Mouse (Mus musculus): ENCODE measurements at regions not wholly inside any gene's neighbourhood (a gene's known extent, or its start where the extent isn't known, plus 50 kb on each side); places are given as distances from the start of the nearest gene placed in this dataset.

DNA sequence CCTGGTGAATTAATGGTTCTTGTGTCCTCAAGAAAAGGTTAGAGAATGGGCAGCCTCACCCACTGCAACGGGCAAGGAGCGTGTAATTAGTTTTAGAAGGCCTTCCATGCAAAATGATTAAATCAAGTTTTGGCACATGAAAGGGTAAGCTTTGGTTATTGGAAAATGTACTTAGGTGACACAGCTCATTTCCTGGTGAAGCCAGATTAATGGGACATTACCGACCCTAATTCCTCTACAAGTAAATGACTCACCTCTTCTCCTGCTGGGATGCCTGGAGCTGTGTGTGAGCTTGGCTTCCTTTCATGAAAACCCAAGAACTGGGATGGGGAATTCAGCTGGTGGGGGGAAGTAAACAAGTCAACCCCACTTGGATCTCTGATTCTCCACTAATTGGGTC is 219.9 kb upstream of the Usp24 start:
- Histone ChIP-seq H3K27me3 (ENCODE audit: control insufficient read depth, insufficient read depth, low read length) (no peaks in the 10 kb centered on the region), H3K36me3 (ENCODE audit: control insufficient read depth, insufficient read depth, low read length) (no peaks in the 10 kb centered on the region), H3K9ac (replicated peaks; ENCODE audit: low read depth, low read length) (no peak overlapping the region), H3K4me1 (ENCODE audit: control insufficient read depth, insufficient read depth, low read length) (peaks cover 3% of the 10 kb centered on the region; the same call in 1 of the 2 replicates), H3K4me3 (ENCODE audit: low read depth, low read length) (no peak overlapping the region), H3K4me2 (ENCODE audit: low read depth, low read length) (no peak overlapping the region), H3K9me3 (ENCODE audit: control insufficient read depth, low read length) (no peaks in the 10 kb centered on the region), H3K27ac (ENCODE audit: low read depth, low read length) (no peak overlapping the region)
- ATAC-seq (ENCODE audit: low read depth), result no peak
- 42% methylated on average over 3 of the region's 3 CpGs for WGBS

DNA sequence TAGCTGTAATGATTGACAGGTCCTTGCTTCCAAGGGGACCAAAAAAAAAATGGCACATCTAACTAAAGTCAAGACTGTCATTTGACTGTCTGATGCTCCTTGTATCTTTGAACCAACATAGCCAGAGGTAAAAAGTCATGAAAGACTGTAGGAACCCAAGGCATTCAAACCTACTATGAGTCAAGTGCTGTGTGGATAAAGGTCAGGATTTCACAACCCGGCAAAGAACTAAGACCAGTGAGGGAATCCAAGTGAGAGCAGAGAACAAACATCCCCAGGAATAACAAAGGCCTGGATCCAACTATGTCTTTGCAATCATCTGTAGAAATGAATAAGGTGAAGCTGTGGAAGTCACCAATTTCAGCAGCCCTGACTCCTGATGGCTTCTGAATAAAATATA is 218.2 kb upstream of the Usp24 start:
- 91% methylated on average over 1 of the region's 1 CpGs for WGBS
- Histone ChIP-seq H3K4me2 (ENCODE audit: low read depth, low read length) (no peak overlapping the region), H3K27me3 (ENCODE audit: control insufficient read depth, insufficient read depth, low read length) (no peaks in the 10 kb centered on the region), H3K4me3 (ENCODE audit: low read depth, low read length) (no peak overlapping the region), H3K36me3 (ENCODE audit: control insufficient read depth, insufficient read depth, low read length) (no peaks in the 10 kb centered on the region), H3K27ac (ENCODE audit: low read depth, low read length) (no peak overlapping the region), H3K9me3 (ENCODE audit: control insufficient read depth, low read length) (no peaks in the 10 kb centered on the region), H3K4me1 (ENCODE audit: control insufficient read depth, insufficient read depth, low read length) (peaks cover 11% of the 10 kb centered on the region), H3K9ac (replicated peaks; ENCODE audit: low read depth, low read length) (no peak overlapping the region)
- no peak for ATAC-seq (ENCODE audit: low read depth)

GRCm38 (mm10) chr4:106100211-106101025 is 215.6 kb upstream of the Usp24 start:
- no peaks in the 10 kb centered on the region for H3K9me3 ChIP-seq (ENCODE audit: control insufficient read depth, low read length)
- no peaks in the 10 kb centered on the region for H3K27me3 ChIP-seq (ENCODE audit: control insufficient read depth, insufficient read depth, low read length)
- H3K4me2 ChIP-seq (ENCODE audit: low read depth, low read length), result no peak overlapping the region
- no peaks in the 10 kb centered on the region for H3K36me3 ChIP-seq (ENCODE audit: control insufficient read depth, insufficient read depth, low read length)
- 28% methylated on average over 11 of the region's 11 CpGs for WGBS
- no peak for ATAC-seq (ENCODE audit: low read depth)
- H3K9ac ChIP-seq (replicated peaks; ENCODE audit: low read depth, low read length), result no peak overlapping the region
- H3K27ac ChIP-seq (ENCODE audit: low read depth, low read length), result no peak overlapping the region
- H3K4me3 ChIP-seq (ENCODE audit: low read depth, low read length), result no peak overlapping the region
- H3K4me1 ChIP-seq (ENCODE audit: control insufficient read depth, insufficient read depth, low read length), result peaks cover 15% of the 10 kb centered on the region

DNA sequence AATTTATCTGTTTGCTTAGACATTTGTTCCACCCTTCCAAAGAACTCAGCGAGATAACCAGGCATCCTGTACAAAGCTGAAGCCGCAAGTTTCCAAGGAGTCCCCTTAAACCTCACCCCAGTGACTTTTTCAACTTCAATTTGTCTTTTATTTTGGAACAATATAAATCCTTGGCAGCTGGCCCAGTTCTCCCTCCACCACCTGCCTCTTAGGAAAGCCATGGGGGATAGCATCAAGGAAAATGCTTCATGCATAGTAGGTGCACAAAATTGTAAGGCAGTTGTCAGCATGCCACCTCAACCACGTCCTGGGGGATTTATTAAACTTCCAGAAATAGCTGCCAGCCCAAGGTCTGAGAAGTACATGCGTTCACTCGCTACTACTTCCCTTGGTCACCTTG is 214.1 kb upstream of the Usp24 start:
- H3K4me3 ChIP-seq (ENCODE audit: low read depth, low read length), result no peak overlapping the region
- H3K27ac ChIP-seq (ENCODE audit: low read depth, low read length), result no peak overlapping the region; the same call in 1 of the 2 replicates
- H3K4me2 ChIP-seq (ENCODE audit: low read depth, low read length), result no peak overlapping the region
- H3K9me3 ChIP-seq (ENCODE audit: control insufficient read depth, low read length), result no peaks in the 10 kb centered on the region
- no peak for ATAC-seq (ENCODE audit: low read depth)
- no peaks in the 10 kb centered on the region for H3K36me3 ChIP-seq (ENCODE audit: control insufficient read depth, insufficient read depth, low read length)
- H3K9ac ChIP-seq (replicated peaks; ENCODE audit: low read depth, low read length), result no peak overlapping the region
- H3K4me1 ChIP-seq (ENCODE audit: control insufficient read depth, insufficient read depth, low read length), result peaks cover 15% of the 10 kb centered on the region
- H3K27me3 ChIP-seq (ENCODE audit: control insufficient read depth, insufficient read depth, low read length), result no peaks in the 10 kb centered on the region
- 30% methylated on average over 5 of the region's 5 CpGs for WGBS

DNA sequence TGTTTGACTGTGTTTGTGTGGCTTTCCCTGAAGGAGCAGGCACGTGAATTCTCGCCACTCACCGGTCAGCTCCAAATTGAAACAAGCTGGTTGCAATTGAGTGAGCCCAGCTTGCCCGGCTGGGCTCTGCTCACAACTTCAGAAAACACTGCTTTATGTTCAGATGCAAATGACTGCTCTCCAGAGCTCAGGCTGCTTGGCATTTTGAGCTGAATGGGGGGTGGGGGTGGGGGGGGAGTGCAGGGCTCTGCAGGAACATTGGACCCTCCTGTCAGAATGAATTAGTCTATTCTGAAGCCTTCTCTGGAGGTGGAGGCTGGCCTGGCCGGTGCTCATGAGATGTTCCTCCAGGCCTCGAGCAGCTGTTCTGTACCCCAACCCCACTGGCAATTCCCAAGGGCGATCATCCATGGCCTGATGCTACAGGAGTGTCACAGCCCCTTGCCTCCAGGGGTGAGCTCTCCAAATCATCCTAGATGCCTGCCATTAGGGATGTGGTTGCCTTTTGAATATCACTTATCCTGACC is 213.5 kb upstream of the Usp24 start:
- Histone ChIP-seq H3K9ac (replicated peaks; ENCODE audit: low read depth, low read length) (no peak overlapping the region), H3K27me3 (ENCODE audit: control insufficient read depth, insufficient read depth, low read length) (no peaks in the 10 kb centered on the region), H3K4me1 (ENCODE audit: control insufficient read depth, insufficient read depth, low read length) (peaks cover 15% of the 10 kb centered on the region), H3K4me3 (ENCODE audit: low read depth, low read length) (no peak overlapping the region), H3K36me3 (ENCODE audit: control insufficient read depth, insufficient read depth, low read length) (no peaks in the 10 kb centered on the region), H3K27ac (ENCODE audit: low read depth, low read length) (no peak overlapping the region; the same call in 1 of the 2 replicates), H3K9me3 (ENCODE audit: control insufficient read depth, low read length) (no peaks in the 10 kb centered on the region), H3K4me2 (ENCODE audit: low read depth, low read length) (no peak overlapping the region)
- 18% methylated on average over 7 of the region's 7 CpGs for WGBS
- ATAC-seq (ENCODE audit: low read depth), result peak; percentile 36; the same call in 1 of the 2 replicates

DNA sequence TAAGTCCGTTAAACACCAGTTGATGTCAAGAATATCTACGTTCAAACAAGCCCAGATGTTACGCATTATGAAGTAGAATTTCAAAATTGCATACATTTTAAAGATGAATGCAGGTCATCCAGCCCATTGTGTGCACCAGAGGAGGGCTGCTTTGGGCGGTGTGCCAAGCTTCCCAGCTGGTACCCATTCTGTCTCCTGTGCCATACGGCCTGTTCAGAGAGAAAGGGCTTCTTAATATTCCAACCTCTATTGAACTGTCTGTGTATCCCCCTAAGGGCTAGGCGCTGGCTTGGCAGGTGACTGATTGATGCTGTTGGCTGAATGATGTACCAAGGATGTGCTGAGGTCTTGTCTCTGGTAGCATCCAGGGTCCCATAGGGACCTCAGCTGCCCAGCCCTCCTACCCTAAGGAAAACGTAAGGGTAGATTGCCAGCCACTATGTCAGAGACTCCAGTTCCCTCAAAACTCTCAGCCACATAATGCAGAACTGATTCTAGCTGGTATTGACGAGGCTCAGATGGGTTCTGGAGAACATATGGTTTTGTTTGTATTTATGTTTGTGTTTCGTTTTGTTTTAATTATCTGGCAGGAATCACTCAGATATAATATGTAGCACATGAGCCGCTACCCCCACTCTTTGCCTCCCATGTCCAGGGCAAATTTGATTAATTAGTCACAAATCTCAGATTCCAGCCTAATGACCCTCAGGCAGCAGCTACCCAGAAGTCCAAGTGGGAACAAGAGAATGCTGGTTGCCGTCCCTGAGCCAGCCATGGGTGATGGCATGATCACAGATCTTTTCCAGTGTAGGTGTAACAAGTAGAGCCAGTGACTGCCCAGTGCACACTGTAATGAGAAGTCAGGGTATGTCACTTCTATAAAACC is 212.0 kb upstream of the Usp24 start:
- Histone ChIP-seq H3K9me3 (ENCODE audit: control insufficient read depth, low read length) (no peaks in the 10 kb centered on the region), H3K4me1 (ENCODE audit: control insufficient read depth, insufficient read depth, low read length) (peaks cover 15% of the 10 kb centered on the region), H3K4me2 (ENCODE audit: low read depth, low read length) (no peak overlapping the region), H3K9ac (replicated peaks; ENCODE audit: low read depth, low read length) (no peak overlapping the region), H3K27ac (ENCODE audit: low read depth, low read length) (peak overlapping the region; percentile 16; the same call in 1 of the 2 replicates), H3K27me3 (ENCODE audit: control insufficient read depth, insufficient read depth, low read length) (no peaks in the 10 kb centered on the region), H3K36me3 (ENCODE audit: control insufficient read depth, insufficient read depth, low read length) (no peaks in the 10 kb centered on the region), H3K4me3 (ENCODE audit: low read depth, low read length) (no peak overlapping the region)
- peak; percentile 77 for ATAC-seq (ENCODE audit: low read depth)
- 36% methylated on average over 11 of the region's 11 CpGs for WGBS

DNA sequence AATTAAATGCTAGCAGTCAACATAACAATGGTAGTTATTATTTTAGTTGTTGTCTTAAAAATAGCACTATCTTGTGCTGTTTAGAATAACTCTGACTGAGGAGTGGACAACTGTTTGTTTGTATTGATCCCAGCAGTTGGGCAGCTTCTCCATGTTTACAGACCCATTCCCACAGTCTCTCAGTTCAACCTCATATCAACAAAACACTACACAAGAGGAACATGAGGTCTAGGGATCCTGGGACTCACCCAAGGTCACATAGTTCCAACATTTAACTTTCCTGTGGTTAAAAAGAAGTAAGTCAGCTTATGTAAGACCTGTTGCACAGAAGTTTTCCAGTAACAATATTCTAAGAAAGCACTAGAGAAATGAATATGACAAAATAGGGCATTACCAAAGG is 203.0 kb upstream of the Usp24 start:
- no peak overlapping the region for H3K4me3 ChIP-seq (ENCODE audit: low read depth, low read length)
- H3K9me3 ChIP-seq (ENCODE audit: control insufficient read depth, low read length), result no peaks in the 10 kb centered on the region
- no peak overlapping the region for H3K27ac ChIP-seq (ENCODE audit: low read depth, low read length)
- H3K9ac ChIP-seq (replicated peaks; ENCODE audit: low read depth, low read length), result no peak overlapping the region
- H3K4me1 ChIP-seq (ENCODE audit: control insufficient read depth, insufficient read depth, low read length), result no peaks in the 10 kb centered on the region
- no peak overlapping the region for H3K4me2 ChIP-seq (ENCODE audit: low read depth, low read length)
- H3K36me3 ChIP-seq (ENCODE audit: control insufficient read depth, insufficient read depth, low read length), result no peaks in the 10 kb centered on the region
- ATAC-seq (ENCODE audit: low read depth), result no peak
- no peaks in the 10 kb centered on the region for H3K27me3 ChIP-seq (ENCODE audit: control insufficient read depth, insufficient read depth, low read length)

DNA sequence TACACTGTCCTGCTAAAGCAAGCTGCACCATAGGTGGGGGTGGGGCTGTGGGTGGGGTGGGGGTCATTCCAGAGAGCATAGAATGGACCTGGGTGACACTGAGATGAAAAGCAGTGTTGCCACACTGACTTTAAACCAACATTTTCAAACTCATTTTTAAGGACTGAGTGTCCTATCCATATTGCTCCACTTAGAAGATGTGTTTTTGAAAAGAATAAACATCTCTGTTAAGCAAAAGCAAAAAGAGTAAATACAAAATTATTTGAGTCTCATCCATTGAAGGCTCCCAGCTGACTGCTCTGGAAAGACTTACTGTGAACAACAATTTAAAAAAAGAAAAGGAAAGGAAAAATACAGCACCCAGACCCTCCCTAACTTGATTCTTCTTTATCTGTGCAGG is 202.3 kb upstream of the Usp24 start:
- Histone ChIP-seq H3K36me3 (ENCODE audit: control insufficient read depth, insufficient read depth, low read length) (no peaks in the 10 kb centered on the region), H3K9ac (replicated peaks; ENCODE audit: low read depth, low read length) (no peak overlapping the region), H3K27ac (ENCODE audit: low read depth, low read length) (no peak overlapping the region), H3K9me3 (ENCODE audit: control insufficient read depth, low read length) (no peaks in the 10 kb centered on the region), H3K4me3 (ENCODE audit: low read depth, low read length) (no peak overlapping the region), H3K4me2 (ENCODE audit: low read depth, low read length) (no peak overlapping the region), H3K27me3 (ENCODE audit: control insufficient read depth, insufficient read depth, low read length) (no peaks in the 10 kb centered on the region), H3K4me1 (ENCODE audit: control insufficient read depth, insufficient read depth, low read length) (no peaks in the 10 kb centered on the region)
- no peak for ATAC-seq (ENCODE audit: low read depth)

GRCm38 (mm10) chr4:106116611-106117010 is 199.4 kb upstream of the Usp24 start:
- Histone ChIP-seq H3K4me2 (ENCODE audit: low read depth, low read length) (no peak overlapping the region), H3K36me3 (ENCODE audit: control insufficient read depth, insufficient read depth, low read length) (no peaks in the 10 kb centered on the region), H3K4me3 (ENCODE audit: low read depth, low read length) (no peak overlapping the region), H3K9me3 (ENCODE audit: control insufficient read depth, low read length) (no peaks in the 10 kb centered on the region), H3K4me1 (ENCODE audit: control insufficient read depth, insufficient read depth, low read length) (no peaks in the 10 kb centered on the region), H3K27ac (ENCODE audit: low read depth, low read length) (no peak overlapping the region), H3K9ac (replicated peaks; ENCODE audit: low read depth, low read length) (no peak overlapping the region), H3K27me3 (ENCODE audit: control insufficient read depth, insufficient read depth, low read length) (no peaks in the 10 kb centered on the region)
- ATAC-seq (ENCODE audit: low read depth), result no peak
- WGBS, result 80% methylated on average over 7 of the region's 7 CpGs

Data from neural tube, embryonic 14.5 days (tissue).